Mouse (Mus musculus) lung, embryonic 14.5 days (tissue): ENCODE measurements around the gene Actn4. TPM values are rescaled to one million over a fixed set of nuclear protein-coding genes. Genes with fewer than 3 reads are reported as not detected.
"Not testable (repeated sequence)": the region's sequence is repeated elsewhere in the genome, so short reads cannot be mapped to it uniquely, and the experiment has no call there.

ENCODE experiments used
- ATAC-seq: fragments of 200-750 bp; cut with Nextera tagmentation; 2 replicates; pipeline ENCODE4 v1.8.0; 2017; ENCODE audit warnings: mild to moderate bottlenecking, moderate TSS enrichment, moderate library complexity; ENCODE audit not compliant: insufficient read depth
- DNase-seq: peaks from one replicate; pipeline ENCODE4 v3.0.0-alpha.2; 2015
- H3K27ac ChIP-seq: fragments of 300-500 bp; sonication (generic); 2 replicates; pipeline ENCODE4 v1.5.1; 2014; ENCODE audit warnings: low read depth, mild to moderate bottlenecking, moderate library complexity
- H3K27me3 ChIP-seq: fragments of 300-500 bp; sonication (generic); 2 replicates; pipeline ENCODE4 v1.6.1; 2014; ENCODE audit warnings: low read length, control low read depth; ENCODE audit not compliant: insufficient read depth
- H3K36me3 ChIP-seq: fragments of 300-500 bp; sonication (generic); 2 replicates; pipeline ENCODE4 v1.6.1; 2014; ENCODE audit warnings: control low read depth; ENCODE audit not compliant: insufficient read depth
- H3K4me1 ChIP-seq: fragments of 300-500 bp; sonication (generic); 2 replicates; pipeline ENCODE4 v1.6.1; 2014; ENCODE audit warnings: antibody characterized with exemption, control low read depth; ENCODE audit not compliant: insufficient read depth
- H3K4me2 ChIP-seq: fragments of 300-500 bp; sonication (generic); 2 replicates; pipeline ENCODE4 v1.6.1; 2014; ENCODE audit warnings: mild to moderate bottlenecking
- H3K4me3 ChIP-seq: fragments of 300-500 bp; sonication (generic); 2 replicates; pipeline ENCODE4 v1.5.1; 2014; ENCODE audit warnings: low read depth, low read length
- H3K9ac ChIP-seq: fragments of 300-500 bp; sonication (generic); 2 replicates; pipeline ENCODE4 v1.6.1; 2014
- H3K9me3 ChIP-seq: fragments of 300-500 bp; sonication (generic); 2 replicates; pipeline ENCODE4 v1.6.1; 2016; ENCODE audit warnings: low read depth, low read length, control low read depth
- CTCF ChIP-seq: IDR thresholded peaks from 2 replicates; pipeline ENCODE4 v1.5.1; 2016; ENCODE audit warnings: antibody characterized with exemption, low read depth
- WGBS: fragments of 180-500 bp; shearing (Covaris S2); extraction: QIAGEN DNeasy Blood & Tissue Kit; methylation state at CpG from one replicate; pipeline ENCODE4 v1.1.7; 2014; 5-methylcytosine and 5-hydroxymethylcytosine counted together
- polyA plus RNA-seq: library from polyadenylated mRNA; unstranded; fragments of >200 nt; fragmentation: Nextera tagmentation; extraction: Ambion mirVana; gene quantifications from 2 replicates; pipeline ENCODE4 v1.2.1, GENCODE M21; 2014

Actn4 gene
- polyA plus RNA-seq, 1 experiment from 2014 or later: 270 TPM

DNA sequence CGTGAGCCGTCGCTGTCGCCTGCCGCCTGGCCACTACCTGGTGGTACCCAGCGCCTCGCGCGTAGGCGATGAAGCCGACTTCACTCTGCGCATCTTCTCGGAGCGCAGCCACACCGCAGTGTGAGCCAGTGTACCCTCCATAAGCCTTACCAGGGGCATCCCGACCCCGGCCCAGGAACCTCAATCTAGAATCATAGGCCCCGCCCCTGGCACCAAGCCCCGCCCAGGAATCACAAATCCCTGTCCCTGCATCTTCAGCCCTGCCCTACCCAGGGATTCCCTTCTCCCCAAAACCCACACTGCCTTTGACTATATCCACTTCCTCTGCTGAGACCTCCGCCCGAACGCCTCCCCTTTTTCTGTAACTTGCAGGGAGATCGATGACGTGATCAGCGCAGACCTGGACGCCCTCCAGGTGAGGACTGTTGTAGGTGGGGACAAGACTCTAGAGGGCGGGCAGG, 73.4 kb downstream of the Actn4 start:
- Histone ChIP-seq H3K36me3 (peaks cover 27% of the 10 kb centered on the region), H3K4me3 (peak overlapping the region; percentile 28), H3K4me2 (peak overlapping the region; percentile 65), H3K9me3 (no peaks in the 10 kb centered on the region), H3K4me1 (peaks cover 4% of the 10 kb centered on the region; the same call in 1 of the 2 replicates), H3K27ac (no peak overlapping the region), H3K27me3 (peaks cover 30% of the 10 kb centered on the region), H3K9ac (peak overlapping the region; percentile 36)
- no peak for TF ChIP-seq CTCF
- DNase-seq (peak; percentile 15), ATAC-seq (no peak)
- WGBS: 2% methylated on average over 27 of the region's 27 CpGs

DNA sequence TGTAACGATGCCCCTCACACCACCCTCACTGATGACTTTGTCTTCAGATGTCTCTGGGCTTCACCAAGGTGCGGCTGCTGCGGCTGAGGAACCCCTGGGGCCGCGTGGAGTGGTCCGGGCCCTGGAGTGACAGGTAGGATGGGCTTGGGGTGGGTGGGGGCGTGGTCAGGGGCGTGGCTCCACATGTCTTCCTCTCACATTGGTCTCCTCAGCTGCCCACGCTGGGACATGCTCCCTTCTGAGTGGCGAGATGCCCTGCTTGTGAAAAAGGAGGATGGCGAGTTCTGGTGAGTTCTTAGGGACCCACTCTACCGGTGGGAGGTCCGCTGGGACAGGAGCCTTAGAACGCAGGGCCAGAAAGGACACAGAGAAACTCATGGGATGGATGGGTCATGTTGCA, 75.7 kb downstream of the Actn4 start:
- 19% methylated on average over 14 of the region's 14 CpGs for WGBS
- no peak for ATAC-seq
- Histone ChIP-seq H3K27me3 (peaks cover 30% of the 10 kb centered on the region), H3K9me3 (no peaks in the 10 kb centered on the region), H3K36me3 (0 out of 2 replicates have a peak, but pooled peaks cover 6% of the 10 kb centered on the region), H3K9ac (no peak overlapping the region), H3K27ac (no peak overlapping the region), H3K4me2 (no peak overlapping the region), H3K4me1 (peaks cover 4% of the 10 kb centered on the region; the same call in 1 of the 2 replicates), H3K4me3 (no peak overlapping the region)
- no peak for TF ChIP-seq CTCF
- DNase-seq: no peak

- not testable (repeated sequence) for H3K9me3 ChIP-seq, H3K9ac ChIP-seq, H3K36me3 ChIP-seq, H3K4me3 ChIP-seq, DNase-seq, H3K27ac ChIP-seq, ATAC-seq, H3K4me1 ChIP-seq, H3K4me2 ChIP-seq
- WGBS: 83% methylated on average over 4 of the region's 4 CpGs
- peaks cover 15% of the 10 kb centered on the region for H3K27me3 ChIP-seq
These were observed 78.4 kb downstream of the Actn4 start for GRCm38 (mm10) chr7:28883704-28884103.

- H3K4me2 ChIP-seq: no peak overlapping the region
- no peak overlapping the region for H3K9ac ChIP-seq
- H3K27me3 ChIP-seq: peaks cover 9% of the 10 kb centered on the region
- H3K27ac ChIP-seq: no peak overlapping the region
- 60% methylated on average over 11 of the region's 11 CpGs for WGBS
- H3K9me3 ChIP-seq: no peaks in the 10 kb centered on the region
- ATAC-seq (no peak), DNase-seq (peak; percentile 51)
- no peaks in the 10 kb centered on the region for H3K4me1 ChIP-seq
- H3K4me3 ChIP-seq: no peak overlapping the region
- no peaks in the 10 kb centered on the region for H3K36me3 ChIP-seq
- no peak for TF ChIP-seq CTCF
These were observed 79.1 kb downstream of the Actn4 start for GRCm38 (mm10) chr7:28883039-28883438.

DNA sequence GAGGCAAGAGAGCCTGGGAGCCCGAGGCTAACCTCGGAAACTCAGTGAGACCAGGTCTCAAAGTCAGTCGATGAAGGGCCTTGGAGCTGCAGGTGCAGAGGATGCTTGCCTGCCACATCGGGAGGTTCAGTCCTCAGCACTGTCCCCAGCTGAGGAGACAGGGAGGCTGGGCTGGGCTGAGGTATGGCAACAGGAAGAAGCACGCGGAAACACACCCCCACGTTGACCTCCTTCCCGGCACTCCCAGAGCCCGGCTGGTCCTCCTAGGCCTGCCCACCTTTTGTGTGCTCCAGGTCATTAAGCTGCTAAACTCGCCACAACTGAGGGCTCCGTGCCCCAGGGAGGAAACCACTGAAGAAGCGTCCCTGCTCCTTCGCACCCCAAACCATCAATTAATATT, 80.9 kb downstream of the Actn4 start, which contains the start of gene Capn12:
Gene Capn12, plus strand, starts transcription at position 224 of the 400 bp plus-strand sequence.
- Histone ChIP-seq H3K4me1 (no peaks in the 10 kb centered on the region), H3K9ac (no peak within 1 kb of the TSS), H3K4me2 (no peak within 1 kb of the TSS), H3K36me3 (no peaks in the 10 kb centered on the region), H3K27me3 (no peaks in the 10 kb centered on the region), H3K27ac (no peak within 1 kb of the TSS), H3K4me3 (no peak within 1 kb of the TSS), H3K9me3 (no peaks in the 10 kb centered on the region)
- 43% methylated on average over 13 of the region's 13 CpGs for WGBS
- no peak for ATAC-seq
- no peak for TF ChIP-seq CTCF
- DNase-seq: no peak

- Histone ChIP-seq H3K4me3 (no peak overlapping the region), H3K4me2 (no peak overlapping the region), H3K9ac (no peak overlapping the region), H3K4me1 (no peaks in the 10 kb centered on the region), H3K27me3 (no peaks in the 10 kb centered on the region), H3K9me3 (no peaks in the 10 kb centered on the region), H3K36me3 (no peaks in the 10 kb centered on the region), H3K27ac (no peak overlapping the region)
- TF ChIP-seq CTCF: no peak
- no peak for DNase-seq
- no peak for ATAC-seq
- 74% methylated on average over 10 of the region's 10 CpGs for WGBS
These were observed 81.6 kb downstream of the Actn4 start for GRCm38 (mm10) chr7:28880554-28880953.

DNA sequence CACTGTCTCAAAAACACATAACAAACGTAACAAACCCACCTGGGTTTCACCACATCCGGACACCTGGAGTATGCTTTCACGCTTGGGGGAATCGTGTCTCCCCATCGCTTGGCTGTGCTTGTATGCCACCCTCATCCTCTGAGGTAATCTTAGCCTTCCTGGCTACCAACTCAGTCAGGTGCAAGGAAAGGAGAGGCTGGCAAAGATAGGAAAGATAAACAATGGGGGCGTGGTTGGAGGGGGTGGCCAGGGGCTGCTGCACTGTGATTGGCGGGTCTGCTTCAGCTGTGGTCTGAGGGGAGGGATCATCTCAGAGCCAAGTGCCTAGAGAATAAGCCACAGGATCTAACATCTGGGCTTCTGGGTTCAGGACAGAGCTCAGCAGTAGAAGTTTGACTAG, 82.5 kb downstream of the Actn4 start:
- Histone ChIP-seq H3K9ac (no peak overlapping the region), H3K27me3 (no peaks in the 10 kb centered on the region), H3K4me1 (no peaks in the 10 kb centered on the region), H3K4me2 (no peak overlapping the region), H3K4me3 (no peak overlapping the region), H3K9me3 (no peaks in the 10 kb centered on the region), H3K27ac (no peak overlapping the region), H3K36me3 (no peaks in the 10 kb centered on the region)
- DNase-seq (no peak), ATAC-seq (no peak)
- no peak for TF ChIP-seq CTCF
- 68% methylated on average over 7 of the region's 7 CpGs for WGBS

GRCm38 (mm10) chr7:28877856-28878255, 84.3 kb downstream of the Actn4 start:
- H3K27ac ChIP-seq: no peak overlapping the region
- no peak overlapping the region for H3K4me2 ChIP-seq
- H3K9ac ChIP-seq: no peak overlapping the region
- WGBS: 63% methylated on average over 4 of the region's 4 CpGs
- no peak for TF ChIP-seq CTCF
- no peaks in the 10 kb centered on the region for H3K36me3 ChIP-seq
- H3K4me1 ChIP-seq: no peaks in the 10 kb centered on the region
- DNase-seq (no peak), ATAC-seq (no peak)
- no peaks in the 10 kb centered on the region for H3K9me3 ChIP-seq
- no peak overlapping the region for H3K4me3 ChIP-seq
- H3K27me3 ChIP-seq: no peaks in the 10 kb centered on the region
